Mouse (Mus musculus): ENCODE data around the gene Grap.

GRCm38 (mm10) chr11:61708928-61709327 is 55.9 kb downstream of the Grap start:
- no peak for TF ChIP-seq CTCF (IDR thresholded peaks at IDR 0.05; ENCODE audit: control insufficient read depth, insufficient read depth, insufficient read length)
- no peak for TF ChIP-seq CEBPB (IDR thresholded peaks at IDR 0.05; ENCODE audit: low read depth)
